Mouse (Mus musculus) left cerebral cortex, adult 18-20 months (tissue): ENCODE measurements around the gene Car9. TPM values are rescaled to one million over a fixed set of nuclear protein-coding genes. Genes with fewer than 3 reads are reported as not detected.
"Not testable (repeated sequence)": the region's sequence is repeated elsewhere in the genome, so short reads cannot be mapped to it uniquely, and the experiment has no call there.

Experiments
- DNase-seq, 2 experiments: peaks; one replicate each; pipeline ENCODE4 v3.0.0; 2021 to 2022; ENCODE audit warnings: low spot score in 2 of 2, mixed read lengths in 1 of 2
- total RNA-seq, 2 experiments: library from RNA; stranded (reverse); gene quantifications; 2 replicates each; pipeline ENCODE4 v1.2.3; 2021

Gene Car9
- total RNA-seq, 2 experiments from 2014 or later, result 0.42 to 1.8 TPM

GRCm38 (mm10) chr4:43519956-43520355 is 13.2 kb downstream of the Car9 start:
- DNase-seq, result peak; percentile 88 to 95

- DNase-seq, result no peak
These were observed 21.1 kb downstream of the Car9 start for GRCm38 (mm10) chr4:43527880-43528279.

GRCm38 (mm10) chr4:43528487-43528886 is 21.7 kb downstream of the Car9 start:
- DNase-seq, result no peak

- DNase-seq, result no peak
These were observed 23.3 kb downstream of the Car9 start for GRCm38 (mm10) chr4:43530081-43530501.

- DNase-seq, result peak; percentile 76 to 82
These were observed 23.8 kb downstream of the Car9 start for GRCm38 (mm10) chr4:43530581-43530980.

- DNase-seq, result no peak
These were observed 26.5 kb downstream of the Car9 start for GRCm38 (mm10) chr4:43533270-43533669.

GRCm38 (mm10) chr4:43535628-43536027 is 28.9 kb downstream of the Car9 start:
- DNase-seq, result no peak

GRCm38 (mm10) chr4:43536031-43536430 is 29.3 kb downstream of the Car9 start:
- no peak for DNase-seq

GRCm38 (mm10) chr4:43542044-43542443 is 35.3 kb downstream of the Car9 start:
- no peak for DNase-seq

GRCm38 (mm10) chr4:43546375-43547047 is 39.7 kb downstream of the Car9 start:
- no peak for DNase-seq

- no peak for DNase-seq
These were observed 40.4 kb downstream of the Car9 start for GRCm38 (mm10) chr4:43547160-43547559.

GRCm38 (mm10) chr4:43549055-43549454 is 42.3 kb downstream of the Car9 start:
- DNase-seq, result no peak

GRCm38 (mm10) chr4:43551854-43552253 is 45.1 kb downstream of the Car9 start:
- DNase-seq, result not testable (repeated sequence)

- peak; percentile 55 to 77 for DNase-seq
These were observed 45.7 kb downstream of the Car9 start for GRCm38 (mm10) chr4:43552437-43552836.

GRCm38 (mm10) chr4:43553891-43554290 is 47.1 kb downstream of the Car9 start:
- DNase-seq, result no peak

- no peak for DNase-seq
These were observed 49.2 kb downstream of the Car9 start for GRCm38 (mm10) chr4:43555926-43556325.

GRCm38 (mm10) chr4:43558028-43558630 is 51.4 kb downstream of the Car9 start:
- no peak for DNase-seq

- no peak for DNase-seq
These were observed 52.0 kb downstream of the Car9 start for GRCm38 (mm10) chr4:43558631-43559356.

- DNase-seq, result no peak
These were observed 52.9 kb downstream of the Car9 start for GRCm38 (mm10) chr4:43559519-43560242.

- DNase-seq, result no peak
These were observed 53.5 kb downstream of the Car9 start for GRCm38 (mm10) chr4:43560243-43560611.

GRCm38 (mm10) chr4:43560976-43561375 is 54.2 kb downstream of the Car9 start:
- DNase-seq, result no peak
